Mouse (Mus musculus): ENCODE results near the gene Atg4d. TPM values are rescaled to one million over a fixed set of nuclear protein-coding genes. Genes with fewer than 3 reads are reported as not detected.
A peak's percentile ranks its signal among the peaks of the same experiment; 100 is the strongest.
"Not testable (repeated sequence)": the region's sequence is repeated elsewhere in the genome, so short reads cannot be mapped to it uniquely, and the experiment has no call there.

Atg4d gene
- total and polyA plus RNA-seq, 3 experiments, result 9.1 to 14.9 (median 14.5) TPM

DNA sequence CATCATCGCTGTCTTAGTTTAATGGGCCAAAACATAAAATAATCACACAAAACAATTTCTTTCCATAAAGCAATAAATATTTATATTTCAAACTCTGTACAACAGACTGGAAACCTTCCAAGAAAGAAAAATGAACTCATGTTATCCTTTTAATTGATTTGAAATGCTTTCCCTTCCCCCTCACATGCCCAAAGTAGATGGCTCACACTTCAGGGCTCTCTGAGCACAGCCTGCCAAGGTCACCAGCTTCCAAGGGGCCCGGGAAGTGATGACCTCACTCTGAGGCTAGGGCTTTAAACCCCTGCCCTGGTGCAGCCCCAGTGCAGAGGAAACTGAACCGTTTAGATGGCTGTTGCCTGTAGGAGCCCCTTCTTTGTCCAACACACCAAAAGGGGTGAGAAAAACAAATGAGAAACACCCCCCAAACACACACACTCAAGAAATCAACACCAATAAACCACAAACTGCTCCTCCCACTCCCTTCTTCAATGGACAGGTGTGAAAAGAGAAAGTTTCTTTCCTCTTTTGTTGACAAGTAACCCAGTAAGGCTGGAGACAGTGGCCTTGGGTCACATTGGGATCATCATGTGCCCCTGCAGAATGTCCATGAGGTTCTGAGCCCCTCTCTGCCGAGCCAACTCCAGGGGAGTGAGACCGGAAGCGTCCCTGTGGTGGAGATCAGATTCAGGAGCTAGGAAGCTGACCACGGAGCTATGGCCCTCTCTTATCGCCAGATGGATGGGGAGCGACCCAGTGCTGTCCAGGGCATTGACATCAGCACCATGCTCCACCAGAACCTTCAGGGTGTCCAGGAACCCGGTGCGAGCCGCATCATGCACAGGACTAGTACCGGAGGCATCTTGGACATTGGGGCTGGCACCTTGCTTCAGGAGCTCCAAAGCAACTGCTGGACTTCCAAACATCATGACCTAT is 23.6 kb downstream of the Atg4d start:
- Histone ChIP-seq H3K36me3 (replicated peaks) (peaks cover 43% of the 10 kb centered on the region), H3K4me3 (ENCODE audit: low read depth, low read length) (peak overlapping the region; percentile 87; the same call in 1 of the 2 replicates), H3K27me3 (ENCODE audit: insufficient read depth, low read length) (no peaks in the 10 kb centered on the region), H3K9me3 (replicated peaks) (no peaks in the 10 kb centered on the region), H3K4me1 (ENCODE audit: insufficient read depth, low read depth, low read length) (peaks cover 52% of the 10 kb centered on the region)
- DNase-seq (ENCODE audit: low spot score) (no peak), ATAC-seq (ENCODE audit: extremely low read depth, insufficient number of reproducible peaks, low FRiP score, poor library complexity, severe bottlenecking) (no peak)
- no peak for TF ChIP-seq GATA1 (IDR thresholded peaks at IDR 0.05; ENCODE audit: borderline replicate concordance, low read length)
- no peak for TF ChIP-seq GATA2 (IDR thresholded peaks at IDR 0.05; ENCODE audit: borderline replicate concordance, low read depth, low read length)
- no peak for TF ChIP-seq POLR2AphosphoS5 (IDR thresholded peaks at IDR 0.05; ENCODE audit: insufficient replicate concordance, low read depth, low read length)

DNA sequence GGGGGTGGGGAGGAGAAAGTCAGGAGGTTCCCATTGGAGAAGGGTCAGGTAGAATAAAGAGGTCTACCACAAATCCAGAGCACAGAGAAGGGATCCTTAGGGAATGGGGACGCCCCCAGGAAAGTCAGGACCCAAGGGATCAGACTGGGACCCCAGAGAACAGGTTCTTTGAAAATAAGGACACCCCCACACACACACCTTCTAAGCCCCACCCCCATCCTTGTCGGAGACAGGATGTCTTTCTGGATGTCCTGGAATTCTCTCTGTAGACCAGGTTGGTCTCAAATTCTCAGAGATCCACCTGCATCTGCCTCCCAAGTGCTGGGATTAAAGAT is 24.2 kb downstream of the Atg4d start:
- Histone ChIP-seq H3K4me1 (ENCODE audit: insufficient read depth, low read depth, low read length) (peaks cover 52% of the 10 kb centered on the region), H3K9me3 (replicated peaks) (no peaks in the 10 kb centered on the region), H3K27me3 (ENCODE audit: insufficient read depth, low read length) (no peaks in the 10 kb centered on the region), H3K4me3 (ENCODE audit: low read depth, low read length) (peak overlapping the region; percentile 87; the same call in 1 of the 2 replicates), H3K36me3 (replicated peaks) (peaks cover 36% of the 10 kb centered on the region)
- no peak for DNase-seq (ENCODE audit: low spot score)
- no peak for ATAC-seq (ENCODE audit: extremely low read depth, insufficient number of reproducible peaks, low FRiP score, poor library complexity, severe bottlenecking)
- TF ChIP-seq GATA2 (IDR thresholded peaks at IDR 0.05; ENCODE audit: borderline replicate concordance, low read depth, low read length) (no peak), GATA1 (IDR thresholded peaks at IDR 0.05; ENCODE audit: borderline replicate concordance, low read length) (no peak), TAL1 (conservative IDR thresholded peaks at IDR 0.05; ENCODE audit: low read depth, low read length) (no peak), POLR2AphosphoS5 (IDR thresholded peaks at IDR 0.05; ENCODE audit: insufficient replicate concordance, low read depth, low read length) (no peak), CTCF (IDR thresholded peaks at IDR 0.05; ENCODE audit: low read depth, low read length) (no peak)

- no peak for ATAC-seq (ENCODE audit: extremely low read depth, insufficient number of reproducible peaks, low FRiP score, poor library complexity, severe bottlenecking)
- no peak for DNase-seq (ENCODE audit: low spot score)
- no peaks in the 10 kb centered on the region for H3K9me3 ChIP-seq (replicated peaks)
These were observed 25.5 kb downstream of the Atg4d start for GRCm38 (mm10) chr9:21290589-21290988.

DNA sequence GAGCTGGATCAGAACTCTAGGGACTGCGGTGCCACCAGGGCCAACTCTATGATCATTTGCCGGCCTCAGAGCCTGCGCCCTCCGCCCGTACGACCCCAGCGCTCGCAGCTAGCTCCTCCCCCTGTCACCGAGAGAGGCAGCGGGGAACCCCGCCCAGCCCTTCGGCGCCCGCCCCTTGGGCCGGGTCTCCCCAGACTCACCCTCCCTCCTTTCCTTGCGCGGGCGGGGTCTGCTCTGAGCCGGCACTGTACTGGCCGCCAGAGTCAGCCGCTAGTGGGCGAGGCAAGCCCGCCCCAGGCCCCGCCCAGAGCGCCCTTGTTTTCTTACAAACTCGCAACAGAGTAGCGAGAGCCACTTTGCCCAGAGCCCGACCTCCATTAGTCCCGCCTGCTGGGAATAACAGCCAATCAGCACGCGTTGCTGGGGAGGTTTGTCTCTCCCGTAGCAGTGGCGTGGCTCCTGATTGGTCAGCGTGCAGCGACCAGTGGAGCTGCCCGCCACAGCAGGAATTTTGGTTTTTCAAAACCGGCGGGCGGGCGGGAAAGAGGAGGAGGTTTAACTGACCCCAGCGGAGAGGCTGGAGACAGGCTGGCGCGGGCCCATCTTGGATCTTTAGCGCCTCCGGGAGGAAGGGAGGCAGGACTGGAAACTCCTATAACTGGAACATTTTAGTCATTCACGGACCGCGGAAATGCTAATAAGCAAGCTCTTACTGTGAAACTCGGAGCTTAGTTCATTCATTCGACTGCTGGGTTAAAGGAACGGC is 26.1 kb downstream of the Atg4d start, which contains the start of gene Cdkn2d:
Gene Cdkn2d, minus strand, starts transcription at position 386 of the 766 bp plus-strand sequence.
- peaks cover 40% of the 10 kb centered on the region for H3K4me1 ChIP-seq (ENCODE audit: insufficient read depth, low read depth, low read length)
- H3K9me3 ChIP-seq (replicated peaks), result no peaks in the 10 kb centered on the region
- peaks cover 4% of the 10 kb centered on the region for H3K27me3 ChIP-seq (ENCODE audit: insufficient read depth, low read length)
- peaks cover 18% of the 10 kb centered on the region for H3K36me3 ChIP-seq (replicated peaks)
- TF ChIP-seq TAL1 (conservative IDR thresholded peaks at IDR 0.05; ENCODE audit: low read depth, low read length), result no peak
- no peak for TF ChIP-seq GATA2 (IDR thresholded peaks at IDR 0.05; ENCODE audit: borderline replicate concordance, low read depth, low read length)
- TF ChIP-seq POLR2AphosphoS5 (IDR thresholded peaks at IDR 0.05; ENCODE audit: insufficient replicate concordance, low read depth, low read length), result no peak
- TF ChIP-seq GATA1 (IDR thresholded peaks at IDR 0.05; ENCODE audit: borderline replicate concordance, low read length), result no peak
- no peak for TF ChIP-seq CTCF (IDR thresholded peaks at IDR 0.05; ENCODE audit: low read depth, low read length)
- H3K4me3 ChIP-seq (ENCODE audit: low read depth, low read length), result peak within 1 kb of the TSS; percentile 80
- DNase-seq (ENCODE audit: low spot score) (peak; percentile 99), ATAC-seq (ENCODE audit: extremely low read depth, insufficient number of reproducible peaks, low FRiP score, poor library complexity, severe bottlenecking) (peak; percentile 81)

More at GRCm38 (mm10) chr9:21290589-21290988, 25.5 kb downstream of the Atg4d start:
- peaks cover 23% of the 10 kb centered on the region for H3K36me3 ChIP-seq (replicated peaks)
- peaks cover 45% of the 10 kb centered on the region for H3K4me1 ChIP-seq (ENCODE audit: insufficient read depth, low read depth, low read length)
- H3K27me3 ChIP-seq (ENCODE audit: insufficient read depth, low read length), result peaks cover under 1% of the 10 kb centered on the region; the same call in 1 of the 2 replicates
- no peak for TF ChIP-seq POLR2AphosphoS5 (IDR thresholded peaks at IDR 0.05; ENCODE audit: insufficient replicate concordance, low read depth, low read length)
- no peak for TF ChIP-seq TAL1 (conservative IDR thresholded peaks at IDR 0.05; ENCODE audit: low read depth, low read length)
- TF ChIP-seq GATA1 (IDR thresholded peaks at IDR 0.05; ENCODE audit: borderline replicate concordance, low read length), result no peak
- no peak for TF ChIP-seq GATA2 (IDR thresholded peaks at IDR 0.05; ENCODE audit: borderline replicate concordance, low read depth, low read length)
- TF ChIP-seq CTCF (IDR thresholded peaks at IDR 0.05; ENCODE audit: low read depth, low read length), result no peak
- peak overlapping the region; percentile 80 for H3K4me3 ChIP-seq (ENCODE audit: low read depth, low read length)

DNA sequence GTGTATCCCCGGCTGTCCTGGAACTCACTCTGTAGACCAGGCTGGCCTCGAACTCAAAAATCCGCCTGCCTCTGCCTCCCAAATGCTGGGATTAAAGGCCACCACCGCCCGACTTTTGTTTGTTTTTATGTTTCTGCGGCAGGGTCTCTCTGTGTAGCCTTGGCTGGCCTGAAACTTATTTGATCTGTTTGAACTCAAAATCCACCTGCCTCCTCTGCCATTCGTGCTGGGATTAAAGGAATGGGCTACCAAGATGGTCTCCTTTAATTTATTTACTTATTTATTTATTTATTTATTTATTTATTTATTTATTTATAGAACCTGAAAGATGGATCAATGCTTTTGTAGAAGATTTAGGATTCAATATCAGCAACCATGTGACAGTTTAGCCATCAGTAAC is 26.8 kb downstream of the Atg4d start:
- H3K9me3 ChIP-seq (replicated peaks); ATAC-seq (ENCODE audit: extremely low read depth, insufficient number of reproducible peaks, low FRiP score, poor library complexity, severe bottlenecking); DNase-seq (ENCODE audit: low spot score): not testable (repeated sequence)
- H3K4me3 ChIP-seq (ENCODE audit: low read depth, low read length), result peak overlapping the region; percentile 80
- peaks cover 10% of the 10 kb centered on the region for H3K27me3 ChIP-seq (ENCODE audit: insufficient read depth, low read length)
- peaks cover 34% of the 10 kb centered on the region for H3K4me1 ChIP-seq (ENCODE audit: insufficient read depth, low read depth, low read length)
- peaks cover 11% of the 10 kb centered on the region for H3K36me3 ChIP-seq (replicated peaks)

DNA sequence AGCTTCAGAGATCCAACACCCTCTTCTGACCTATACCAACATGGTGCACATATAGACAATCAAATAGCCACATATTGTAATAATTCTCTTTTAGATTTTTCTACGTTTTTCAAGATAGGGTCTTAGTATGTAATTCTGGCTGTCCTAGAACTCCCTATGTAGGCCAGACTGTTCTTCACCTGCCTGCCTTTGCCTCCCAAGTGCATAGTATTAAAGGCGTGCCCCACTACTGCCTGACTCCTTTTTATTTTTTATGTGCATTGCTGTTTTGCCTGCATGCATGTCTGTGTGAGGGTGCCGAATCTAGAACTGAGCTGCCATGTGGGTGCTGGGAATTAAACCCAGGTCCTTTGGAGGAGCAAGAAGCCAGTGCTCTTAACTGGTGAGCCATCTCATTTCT is 27.2 kb downstream of the Atg4d start:
- ATAC-seq (ENCODE audit: extremely low read depth, insufficient number of reproducible peaks, low FRiP score, poor library complexity, severe bottlenecking), result no peak
- DNase-seq (ENCODE audit: low spot score), result no peak
- H3K27me3 ChIP-seq (ENCODE audit: insufficient read depth, low read length), result peaks cover 12% of the 10 kb centered on the region
- TF ChIP-seq CTCF (IDR thresholded peaks at IDR 0.05; ENCODE audit: low read depth, low read length), result no peak
- H3K36me3 ChIP-seq (replicated peaks), result peaks cover 10% of the 10 kb centered on the region
- no peaks in the 10 kb centered on the region for H3K9me3 ChIP-seq (replicated peaks)
- peaks cover 32% of the 10 kb centered on the region for H3K4me1 ChIP-seq (ENCODE audit: insufficient read depth, low read depth, low read length)
- H3K4me3 ChIP-seq (ENCODE audit: low read depth, low read length), result peak overlapping the region; percentile 80; the same call in 1 of the 2 replicates
